Mouse (Mus musculus) heart, adult 2 months (tissue): ENCODE results near the gene Lrrfip2.

Experiments
- CTCF ChIP-seq: fragments of 200-600 bp; IDR thresholded peaks from 2 replicates; pipeline ENCODE4 v1.8.1; 2022; ENCODE audit warnings: antibody characterized with exemption, mild to moderate bottlenecking, moderate library complexity
- POLR2A ChIP-seq: fragments of 200-500 bp; IDR thresholded peaks from 2 replicates; pipeline ENCODE4 v1.6.1; 2011; ENCODE audit warnings: mild to moderate bottlenecking, low read depth, low read length, control low read depth; ENCODE audit not compliant: insufficient read depth

DNA sequence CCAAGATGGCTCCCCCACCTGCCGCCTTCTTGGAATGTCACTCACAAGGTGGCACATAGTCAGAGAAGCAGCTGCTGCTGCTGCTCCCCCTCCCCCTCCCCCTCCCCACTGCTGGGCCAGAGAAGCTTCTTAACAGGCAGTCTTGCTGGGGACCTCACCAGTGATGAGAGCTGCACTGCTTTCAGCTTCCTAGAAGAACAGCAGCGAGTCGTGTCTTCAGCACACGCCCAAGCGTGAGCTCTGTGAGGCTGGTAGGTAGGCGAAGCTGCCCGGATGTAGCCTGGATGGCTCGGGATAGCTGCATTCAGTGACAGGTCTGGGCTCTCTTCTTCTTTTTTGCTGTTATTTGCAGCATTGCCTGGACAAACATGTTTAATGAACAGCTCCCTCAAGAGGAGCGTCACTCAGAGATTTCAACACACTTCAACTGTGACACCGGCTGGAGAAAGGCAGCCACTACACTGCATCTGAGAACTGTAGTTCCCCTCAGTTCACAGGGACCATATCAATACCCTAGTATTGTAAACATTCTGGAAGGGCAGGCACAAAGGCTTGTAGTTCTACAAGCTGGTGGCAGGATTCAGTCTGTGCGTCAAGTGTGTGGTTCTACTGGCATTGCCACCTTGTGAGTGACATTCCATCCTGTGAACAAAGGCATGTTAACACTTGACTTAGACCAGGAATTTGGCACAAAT is 38.5 kb downstream of the Lrrfip2 start:
- TF ChIP-seq CTCF (peak; percentile 49), POLR2A (no peak)
